Mouse (Mus musculus): ENCODE results near the gene Snap23.
"Not testable (repeated sequence)": the region's sequence is repeated elsewhere in the genome, so short reads cannot be mapped to it uniquely, and the experiment has no call there.

The Snap23 gene

GRCm38 (mm10) chr2:120571081-120571480, 3.6 kb downstream of the Snap23 start:
- H3K36me3 ChIP-seq (ENCODE audit: insufficient read depth, low read length): no peaks in the 10 kb centered on the region
- no peaks in the 10 kb centered on the region for H3K27me3 ChIP-seq (ENCODE audit: insufficient read depth, low read length)
- TF ChIP-seq NANOG (IDR thresholded peaks at IDR 0.05; ENCODE audit: borderline replicate concordance, low read length): no peak
- no peak for TF ChIP-seq CTCF (conservative IDR thresholded peaks at IDR 0.05; ENCODE audit: low read length)
- TF ChIP-seq POU5F1 (IDR thresholded peaks at IDR 0.05; ENCODE audit: borderline replicate concordance, low read length): no peak
- H3K4me1 ChIP-seq (replicated peaks; ENCODE audit: low read depth, low read length): peaks cover 21% of the 10 kb centered on the region
- no peak overlapping the region for H3K4me3 ChIP-seq (replicated peaks; ENCODE audit: low read length)
- H3K9me3 ChIP-seq (ENCODE audit: low read length): no peaks in the 10 kb centered on the region

GRCm38 (mm10) chr2:120572161-120572560, 4.7 kb downstream of the Snap23 start:
- H3K36me3 ChIP-seq (ENCODE audit: insufficient read depth, low read length); H3K27me3 ChIP-seq (ENCODE audit: insufficient read depth, low read length); H3K9me3 ChIP-seq (ENCODE audit: low read length); H3K4me3 ChIP-seq (replicated peaks; ENCODE audit: low read length): not testable (repeated sequence)
- peaks cover 15% of the 10 kb centered on the region for H3K4me1 ChIP-seq (replicated peaks; ENCODE audit: low read depth, low read length)

GRCm38 (mm10) chr2:120575121-120575520, 7.7 kb downstream of the Snap23 start:
- TF ChIP-seq CTCF (conservative IDR thresholded peaks at IDR 0.05; ENCODE audit: low read length) (no peak), POU5F1 (IDR thresholded peaks at IDR 0.05; ENCODE audit: borderline replicate concordance, low read length) (no peak), NANOG (IDR thresholded peaks at IDR 0.05; ENCODE audit: borderline replicate concordance, low read length) (no peak)
- Histone ChIP-seq H3K4me1 (replicated peaks; ENCODE audit: low read depth, low read length) (peaks cover 24% of the 10 kb centered on the region), H3K4me3 (replicated peaks; ENCODE audit: low read length) (no peak overlapping the region), H3K27me3 (ENCODE audit: insufficient read depth, low read length) (no peaks in the 10 kb centered on the region), H3K9me3 (ENCODE audit: low read length) (no peaks in the 10 kb centered on the region), H3K36me3 (ENCODE audit: insufficient read depth, low read length) (no peaks in the 10 kb centered on the region)

- no peaks in the 10 kb centered on the region for H3K27me3 ChIP-seq (ENCODE audit: insufficient read depth, low read length)
- no peak for TF ChIP-seq CTCF (conservative IDR thresholded peaks at IDR 0.05; ENCODE audit: low read length)
- no peak for TF ChIP-seq POU5F1 (IDR thresholded peaks at IDR 0.05; ENCODE audit: borderline replicate concordance, low read length)
- TF ChIP-seq NANOG (IDR thresholded peaks at IDR 0.05; ENCODE audit: borderline replicate concordance, low read length): no peak
Measured at GRCm38 (mm10) chr2:120575978-120576377, 8.5 kb downstream of the Snap23 start.

GRCm38 (mm10) chr2:120577799-120578198, 10.3 kb downstream of the Snap23 start:
- Histone ChIP-seq H3K36me3 (ENCODE audit: insufficient read depth, low read length) (no peaks in the 10 kb centered on the region), H3K9me3 (ENCODE audit: low read length) (no peaks in the 10 kb centered on the region), H3K4me1 (replicated peaks; ENCODE audit: low read depth, low read length) (peaks cover 20% of the 10 kb centered on the region), H3K4me3 (replicated peaks; ENCODE audit: low read length) (no peak overlapping the region), H3K27me3 (ENCODE audit: insufficient read depth, low read length) (no peaks in the 10 kb centered on the region)
- TF ChIP-seq NANOG (IDR thresholded peaks at IDR 0.05; ENCODE audit: borderline replicate concordance, low read length): no peak
- no peak for TF ChIP-seq POU5F1 (IDR thresholded peaks at IDR 0.05; ENCODE audit: borderline replicate concordance, low read length)
- TF ChIP-seq CTCF (conservative IDR thresholded peaks at IDR 0.05; ENCODE audit: low read length): no peak

More at GRCm38 (mm10) chr2:120575978-120576377, 8.5 kb downstream of the Snap23 start:
- Histone ChIP-seq H3K9me3 (ENCODE audit: low read length) (no peaks in the 10 kb centered on the region), H3K36me3 (ENCODE audit: insufficient read depth, low read length) (no peaks in the 10 kb centered on the region), H3K4me1 (replicated peaks; ENCODE audit: low read depth, low read length) (peaks cover 21% of the 10 kb centered on the region), H3K4me3 (replicated peaks; ENCODE audit: low read length) (no peak overlapping the region)

GRCm38 (mm10) chr2:120578286-120578685, 10.8 kb downstream of the Snap23 start:
- Histone ChIP-seq H3K9me3 (ENCODE audit: low read length) (no peaks in the 10 kb centered on the region), H3K27me3 (ENCODE audit: insufficient read depth, low read length) (no peaks in the 10 kb centered on the region), H3K36me3 (ENCODE audit: insufficient read depth, low read length) (no peaks in the 10 kb centered on the region), H3K4me3 (replicated peaks; ENCODE audit: low read length) (no peak overlapping the region), H3K4me1 (replicated peaks; ENCODE audit: low read depth, low read length) (peaks cover 20% of the 10 kb centered on the region)
- TF ChIP-seq CTCF (conservative IDR thresholded peaks at IDR 0.05; ENCODE audit: low read length) (no peak), POU5F1 (IDR thresholded peaks at IDR 0.05; ENCODE audit: borderline replicate concordance, low read length) (no peak), NANOG (IDR thresholded peaks at IDR 0.05; ENCODE audit: borderline replicate concordance, low read length) (no peak)

GRCm38 (mm10) chr2:120589759-120590158, 22.3 kb downstream of the Snap23 start:
- Histone ChIP-seq H3K9me3 (ENCODE audit: low read length) (no peaks in the 10 kb centered on the region), H3K4me1 (replicated peaks; ENCODE audit: low read depth, low read length) (no peaks in the 10 kb centered on the region)

GRCm38 (mm10) chr2:120592227-120592626, 24.8 kb downstream of the Snap23 start:
- Histone ChIP-seq H3K4me3 (replicated peaks; ENCODE audit: low read length) (no peak overlapping the region), H3K36me3 (ENCODE audit: insufficient read depth, low read length) (peaks cover 38% of the 10 kb centered on the region), H3K4me1 (replicated peaks; ENCODE audit: low read depth, low read length) (no peaks in the 10 kb centered on the region), H3K27me3 (ENCODE audit: insufficient read depth, low read length) (no peaks in the 10 kb centered on the region), H3K9me3 (ENCODE audit: low read length) (no peaks in the 10 kb centered on the region)
- TF ChIP-seq CTCF (conservative IDR thresholded peaks at IDR 0.05; ENCODE audit: low read length): no peak
- no peak for TF ChIP-seq NANOG (IDR thresholded peaks at IDR 0.05; ENCODE audit: borderline replicate concordance, low read length)
- TF ChIP-seq POU5F1 (IDR thresholded peaks at IDR 0.05; ENCODE audit: borderline replicate concordance, low read length): no peak

More at GRCm38 (mm10) chr2:120589759-120590158, 22.3 kb downstream of the Snap23 start:
- H3K4me3 ChIP-seq (replicated peaks; ENCODE audit: low read length): no peak overlapping the region
- peaks cover 33% of the 10 kb centered on the region for H3K36me3 ChIP-seq (ENCODE audit: insufficient read depth, low read length)
- H3K27me3 ChIP-seq (ENCODE audit: insufficient read depth, low read length): no peaks in the 10 kb centered on the region
- TF ChIP-seq POU5F1 (IDR thresholded peaks at IDR 0.05; ENCODE audit: borderline replicate concordance, low read length) (no peak), CTCF (conservative IDR thresholded peaks at IDR 0.05; ENCODE audit: low read length) (no peak), NANOG (IDR thresholded peaks at IDR 0.05; ENCODE audit: borderline replicate concordance, low read length) (no peak)

GRCm38 (mm10) chr2:120597734-120598133, 30.3 kb downstream of the Snap23 start:
- Histone ChIP-seq H3K9me3 (ENCODE audit: low read length) (no peaks in the 10 kb centered on the region), H3K36me3 (ENCODE audit: insufficient read depth, low read length) (peaks cover 58% of the 10 kb centered on the region), H3K4me3 (replicated peaks; ENCODE audit: low read length) (no peak overlapping the region), H3K4me1 (replicated peaks; ENCODE audit: low read depth, low read length) (no peaks in the 10 kb centered on the region), H3K27me3 (ENCODE audit: insufficient read depth, low read length) (no peaks in the 10 kb centered on the region)
- TF ChIP-seq CTCF (conservative IDR thresholded peaks at IDR 0.05; ENCODE audit: low read length) (no peak), POU5F1 (IDR thresholded peaks at IDR 0.05; ENCODE audit: borderline replicate concordance, low read length) (no peak), NANOG (IDR thresholded peaks at IDR 0.05; ENCODE audit: borderline replicate concordance, low read length) (no peak)
